ENCODE assay signal across 1 mouse cellular context in the genomic region with DNA sequence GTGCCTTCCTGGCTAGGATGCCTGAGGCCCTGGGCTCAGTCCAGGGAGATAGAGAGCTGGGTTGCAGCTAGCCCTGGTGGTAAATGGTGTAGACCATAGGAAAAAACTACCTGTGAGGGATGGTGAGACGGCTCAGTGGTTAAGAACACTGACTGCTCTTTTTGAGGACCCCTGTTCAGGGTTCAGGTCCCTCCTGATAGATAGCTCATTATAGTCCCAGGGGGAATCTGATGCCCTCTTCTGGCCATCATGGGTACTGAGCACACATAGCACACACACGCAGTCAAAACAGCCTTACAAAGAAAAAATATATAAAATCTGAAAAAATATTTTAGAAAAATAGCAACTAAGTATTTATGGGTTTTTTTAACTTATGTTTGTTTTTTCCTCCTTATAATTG.
A peak's percentile ranks its signal among the peaks of the same experiment; 100 is the strongest.
TF ChIP-seq lines count a peak whose summit lies in the region.

No protein-coding gene starts in this region.

TF ChIP-seq in CH12.LX, 34 proteins besides CTCF, POLR2A, EP300 and RAD21:
- TF ChIP-seq ZNF384 (IDR thresholded peaks at IDR 0.05; ENCODE audit: low read depth, low read length) (no peak), KAT2A (IDR thresholded peaks at IDR 0.05; ENCODE audit: insufficient replicate concordance, low read length) (0 out of 2 replicates have a peak, but pooled peaks have one; percentile 21), NELFE (IDR thresholded peaks at IDR 0.05; ENCODE audit: low read depth, low read length) (no peak), SMC3 (IDR thresholded peaks at IDR 0.05; ENCODE audit: low read depth, low read length) (peak; percentile 42)
